In genomic region chr13:81782475-81782874, GRCm38 (mm10) we compare ENCODE assay signal across 9 mouse cellular contexts. TPM values are rescaled to one million over a fixed set of nuclear protein-coding genes. Genes with fewer than 3 reads are reported as not detected.
DNase-seq lines count a peak whose midpoint lies in the region; ATAC-seq lines count a peak whose summit lies in the region.
"Had no signal": no experiment of that assay in that cellular context is flagged by ENCODE, and none has a peak within 500 bp of the region (broad histone marks: within the 10 kb centered on the region; RNA-seq: fewer than 3 reads in every experiment).

No protein-coding gene starts in this region.

- H3K27me3 ChIP-seq in kidney, embryonic 14.5 days (ENCODE audit: control insufficient read depth, insufficient read depth, low read length), result no peaks in the 10 kb centered on the region
- no peaks in the 10 kb centered on the region for H3K27me3 ChIP-seq in hindbrain, embryonic 13.5 days
- H3K27me3 ChIP-seq in midbrain, embryonic 12.5 days, result no peaks in the 10 kb centered on the region
- H3K27me3 ChIP-seq: Patski had no signal

- no peak for ATAC-seq in kidney, embryonic 14.5 days (ENCODE audit: low FRiP score, low TSS enrichment)
- no peak for ATAC-seq in hindbrain, embryonic 13.5 days (ENCODE audit: low FRiP score)
- ATAC-seq in midbrain, embryonic 12.5 days (ENCODE audit: low FRiP score, low read depth), result no peak

- peak overlapping the region; percentile 70 for H3K4me2 ChIP-seq in kidney, embryonic 14.5 days (replicated peaks; ENCODE audit: low read depth, low read length)
- H3K4me2 ChIP-seq in hindbrain, embryonic 13.5 days, result peak overlapping the region; percentile 62
- H3K4me2 ChIP-seq in midbrain, embryonic 12.5 days (replicated peaks), result peak overlapping the region; percentile 66

- peak overlapping the region; percentile 98; the same call in 1 of the 2 replicates for H3K27ac ChIP-seq in kidney, embryonic 14.5 days (ENCODE audit: low read depth, low read length)
- H3K27ac ChIP-seq in brown adipose tissue, adult 24 weeks (replicated peaks; ENCODE audit: low read depth, low read length), result no peak overlapping the region
- H3K27ac ChIP-seq in hindbrain, embryonic 13.5 days, result peak overlapping the region; percentile 99
- peak overlapping the region; percentile 98 for H3K27ac ChIP-seq in midbrain, embryonic 12.5 days (replicated peaks)

- peaks cover 4% of the 10 kb centered on the region; the same call in 1 of the 2 replicates for H3K36me3 ChIP-seq in kidney, embryonic 14.5 days (ENCODE audit: control insufficient read depth, insufficient read depth, low read length)
- H3K36me3 ChIP-seq in hindbrain, embryonic 13.5 days, result no peaks in the 10 kb centered on the region
- peaks cover 4% of the 10 kb centered on the region; the same call in 1 of the 2 replicates for H3K36me3 ChIP-seq in midbrain, embryonic 12.5 days

- no peak for DNase-seq in kidney, postnatal 36 days
- no peak for DNase-seq in kidney, adult 9 months
- no peak for DNase-seq in urinary bladder, postnatal 4 days (ENCODE audit: low spot score in 2 of 2)
- no peak for DNase-seq in layer of hippocampus, adult 11-12 months (ENCODE audit: low spot score)

- 43% methylated on average over 9 of the region's 9 CpGs for WGBS in kidney, embryonic 14.5 days
- 48% methylated on average over 9 of the region's 9 CpGs for WGBS in hindbrain, embryonic 13.5 days
- 48% methylated on average over 9 of the region's 9 CpGs for WGBS in midbrain, embryonic 12.5 days

- peak overlapping the region; percentile 68 for H3K4me3 ChIP-seq in kidney, embryonic 14.5 days (ENCODE audit: low read length)
- H3K4me3 ChIP-seq in brown adipose tissue, adult 24 weeks (ENCODE audit: insufficient read depth, low read depth, low read length), result peak overlapping the region; percentile 58
- H3K4me3 ChIP-seq in hindbrain, embryonic 13.5 days, result peak overlapping the region; percentile 66
- peak overlapping the region; percentile 71 for H3K4me3 ChIP-seq in midbrain, embryonic 12.5 days

- 0 out of 2 replicates have a peak, but pooled peaks cover 3% of the 10 kb centered on the region for H3K4me1 ChIP-seq in kidney, embryonic 14.5 days (ENCODE audit: control insufficient read depth, insufficient read depth, low read length)
- H3K4me1 ChIP-seq in brown adipose tissue, adult 24 weeks (ENCODE audit: control insufficient read depth, insufficient read depth, insufficient read length, low read length), result no peaks in the 10 kb centered on the region
- H3K4me1 ChIP-seq in hindbrain, embryonic 13.5 days (replicated peaks), result peaks cover 22% of the 10 kb centered on the region
- H3K4me1 ChIP-seq in midbrain, embryonic 12.5 days, result peaks cover 24% of the 10 kb centered on the region

- no peaks in the 10 kb centered on the region for H3K9me3 ChIP-seq in kidney, embryonic 14.5 days (ENCODE audit: control insufficient read depth, low read length)
- H3K9me3 ChIP-seq in hindbrain, embryonic 13.5 days, result no peaks in the 10 kb centered on the region
- H3K9me3 ChIP-seq in midbrain, embryonic 12.5 days, result no peaks in the 10 kb centered on the region

- H3K9ac ChIP-seq in kidney, embryonic 14.5 days (ENCODE audit: low read depth, low read length), result peak overlapping the region; percentile 65
- H3K9ac ChIP-seq in hindbrain, embryonic 13.5 days, result peak overlapping the region; percentile 89
- H3K9ac ChIP-seq in midbrain, embryonic 12.5 days (replicated peaks), result peak overlapping the region; percentile 61

RNA-seq across cellular contexts. Expression of gene Cetn3, which starts 0.4 kb away (rescaled TPM):
- polyA plus RNA-seq in kidney, embryonic 14.5 days (2014; fragmentation: Nextera tagmentation; extraction: Ambion mirVana), result 275 and 385 TPM in 2 replicates
- polyA plus RNA-seq in brown adipose tissue, adult 24 weeks (2012; ENCODE audit: insufficient read depth, insufficient read length, missing spikeins), result 113 and 139 TPM in 2 replicates
- polyA plus RNA-seq in hindbrain, embryonic 13.5 days (2015; fragmentation: Nextera tagmentation; extraction: Ambion mirVana), result 242 and 244 TPM in 2 replicates
- polyA plus RNA-seq in midbrain, embryonic 12.5 days (2016; fragmentation: Nextera tagmentation; extraction: Ambion mirVana), result 236 and 245 TPM in 2 replicates
